Mouse (Mus musculus) spleen, embryonic (tissue): Measurements from ENCODE around the gene Recql5.

Experiments
- CTCF ChIA-PET: fragments of 350-600 bp; sonication (Branson Sonifier 250); formaldehyde crosslinking; loops from one replicate; lab custom pipeline; 2022; lab: Charles Lee

Recql5 gene

DNA sequence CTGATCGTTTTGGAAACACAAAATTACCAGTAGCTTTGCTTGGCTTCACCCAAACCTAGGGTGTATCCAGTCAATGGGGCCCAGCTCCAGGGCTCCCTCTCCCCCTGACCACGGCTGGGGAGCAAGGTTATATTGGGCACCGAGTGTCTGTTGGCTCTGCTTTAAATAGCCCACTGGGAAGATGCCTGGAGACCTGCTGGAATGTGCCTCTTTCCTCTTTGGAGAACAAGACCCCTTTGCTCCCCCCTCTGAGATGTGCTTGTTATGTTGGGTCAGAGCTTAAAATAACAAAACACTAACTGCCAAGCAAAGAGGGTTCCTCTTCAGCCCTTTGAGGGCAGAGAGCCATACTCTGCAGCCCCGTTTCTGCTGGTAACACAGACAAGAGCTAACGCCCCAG is 31.1 kb downstream of the Recql5 start:
- CTCF ChIA-PET: no interaction called here

DNA sequence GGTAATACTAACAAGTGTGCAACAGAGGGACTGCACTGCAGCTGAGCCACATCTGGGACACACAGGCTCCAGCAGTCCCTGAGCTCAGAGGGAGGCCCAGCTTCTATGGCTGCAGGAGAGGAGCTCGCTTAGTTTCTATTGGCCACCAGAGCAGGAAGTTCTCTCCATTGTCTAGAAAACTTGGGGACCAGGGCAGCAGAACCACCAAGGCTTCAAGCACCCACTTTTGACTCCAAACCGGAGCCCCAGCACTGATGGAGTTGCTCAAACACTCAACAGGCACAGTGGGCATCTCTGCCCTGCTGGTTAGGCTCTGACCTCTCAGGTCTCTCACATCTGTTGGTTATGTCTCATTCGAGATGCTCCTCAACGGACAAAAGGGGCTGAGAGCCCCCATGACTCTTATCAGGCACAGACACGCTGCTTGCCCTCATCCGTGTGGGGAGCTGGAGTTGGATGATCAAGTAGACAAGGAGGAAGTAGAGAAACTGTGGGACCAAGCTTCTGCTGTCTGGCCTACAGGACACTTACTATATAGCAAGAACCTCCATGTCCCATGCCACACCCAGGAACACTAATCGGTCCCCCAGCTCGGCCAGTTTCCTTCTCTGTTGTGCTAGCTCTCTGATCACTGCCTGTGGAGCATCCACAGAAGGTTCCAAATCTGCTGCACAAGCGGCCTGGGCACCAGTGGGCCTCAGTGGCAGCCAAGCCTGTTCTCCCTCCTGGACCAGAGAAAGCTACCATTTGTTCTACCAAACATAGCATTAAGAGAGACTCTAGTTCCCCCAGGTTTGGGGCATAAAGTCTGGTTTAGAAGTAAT is 31.7 kb downstream of the Recql5 start:
- CTCF ChIA-PET: no interaction called here

DNA sequence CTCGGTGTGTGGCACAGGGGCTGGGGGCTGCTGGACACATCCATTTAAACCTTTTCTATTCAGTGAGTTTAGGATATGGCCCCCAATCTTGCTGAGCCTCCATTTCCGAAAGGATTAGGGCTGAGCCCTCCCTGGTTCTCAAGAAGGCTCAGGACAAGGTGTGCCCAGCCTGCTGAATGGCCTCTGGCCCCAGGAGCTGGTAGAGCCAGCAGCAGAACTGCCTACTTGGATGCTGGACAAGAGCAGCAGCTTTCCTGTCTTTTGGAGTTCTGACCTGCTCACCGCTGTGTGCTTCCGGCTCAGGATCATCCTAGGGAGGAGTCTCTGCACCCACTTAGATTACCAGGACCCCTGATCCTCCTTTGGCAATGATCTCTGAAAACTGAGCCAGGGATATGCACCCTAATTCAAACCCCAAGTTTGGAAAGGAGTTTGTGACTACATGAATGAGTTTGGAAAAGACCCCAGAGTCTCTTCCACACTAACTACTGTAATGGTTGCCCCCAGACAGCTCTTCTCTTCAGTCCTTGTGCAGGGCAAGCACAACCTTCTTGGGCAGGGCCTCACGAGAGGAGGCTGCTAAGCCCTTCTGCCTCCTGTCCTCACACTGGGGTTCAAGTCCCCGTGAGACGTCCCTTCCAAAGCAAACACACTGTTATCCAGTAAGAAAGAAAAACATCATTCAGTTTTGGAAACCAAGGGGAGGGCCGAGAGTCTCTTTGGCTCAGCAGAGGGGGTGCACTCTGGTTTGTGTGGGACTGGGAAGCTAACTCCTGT is 32.5 kb downstream of the Recql5 start:
- CTCF ChIA-PET: no interaction called here

DNA sequence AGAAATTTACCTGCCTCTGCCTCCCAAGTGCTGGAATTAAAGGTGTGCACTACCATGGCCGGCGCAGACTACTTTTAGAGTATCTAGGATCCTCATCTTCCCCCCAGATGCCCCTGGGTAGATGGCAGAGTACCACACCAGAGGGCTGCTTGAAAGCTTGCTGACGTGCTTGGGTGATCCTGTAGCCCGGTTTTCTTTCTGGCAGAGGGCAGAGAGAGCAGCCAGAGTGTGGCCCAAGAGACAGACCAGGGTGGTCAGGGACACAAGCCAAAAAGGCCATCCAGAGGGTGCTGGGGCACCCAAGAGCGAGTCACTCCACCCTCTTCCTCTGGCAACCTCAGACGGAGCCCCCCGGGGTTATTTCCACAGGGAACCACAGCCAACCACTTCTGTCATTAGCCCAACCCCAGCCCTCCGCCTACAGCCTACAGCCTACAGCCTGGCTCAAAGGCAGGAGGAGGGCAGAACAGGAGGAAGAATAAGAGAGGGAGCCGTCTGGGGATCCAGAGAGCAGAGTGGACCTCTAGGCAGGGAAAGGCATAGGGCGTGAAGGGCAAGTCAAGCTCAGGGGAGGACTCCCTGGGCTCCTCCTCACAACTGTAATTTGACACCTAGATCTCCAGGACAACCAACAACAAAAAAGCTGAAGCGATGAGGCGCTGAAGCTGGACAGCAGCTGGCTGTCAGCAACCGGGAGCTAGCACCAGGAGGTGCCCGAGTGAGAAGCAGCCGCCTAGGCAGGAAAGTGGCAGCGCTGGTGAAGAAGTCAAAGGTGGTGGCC is 33.6 kb downstream of the Recql5 start, which contains the start of gene Smim5:
Gene Smim5 (plus strand): TSS at position 481 of the 781 bp plus-strand sequence.
- CTCF ChIA-PET: no interaction called here

DNA sequence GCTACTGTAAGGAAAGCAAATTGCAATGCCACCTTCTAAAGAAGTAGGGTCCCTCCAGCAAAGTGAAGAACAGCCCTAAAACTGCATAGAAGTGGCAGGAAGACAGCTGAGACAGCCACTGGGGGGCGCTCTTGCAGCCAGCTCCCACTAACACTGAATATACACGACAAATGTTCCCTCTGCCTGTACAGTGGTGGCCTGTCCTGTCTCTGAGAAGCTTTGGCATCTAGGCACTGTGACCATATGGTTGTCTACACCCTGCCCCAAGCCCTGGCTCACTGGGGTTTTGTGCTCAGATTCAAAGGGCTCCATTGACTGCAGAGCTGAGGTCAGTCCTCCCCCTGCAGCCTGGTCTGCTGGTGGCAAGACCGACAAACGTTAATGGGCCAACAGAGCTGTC is 34.4 kb downstream of the Recql5 start:
- CTCF ChIA-PET: no interaction called here

DNA sequence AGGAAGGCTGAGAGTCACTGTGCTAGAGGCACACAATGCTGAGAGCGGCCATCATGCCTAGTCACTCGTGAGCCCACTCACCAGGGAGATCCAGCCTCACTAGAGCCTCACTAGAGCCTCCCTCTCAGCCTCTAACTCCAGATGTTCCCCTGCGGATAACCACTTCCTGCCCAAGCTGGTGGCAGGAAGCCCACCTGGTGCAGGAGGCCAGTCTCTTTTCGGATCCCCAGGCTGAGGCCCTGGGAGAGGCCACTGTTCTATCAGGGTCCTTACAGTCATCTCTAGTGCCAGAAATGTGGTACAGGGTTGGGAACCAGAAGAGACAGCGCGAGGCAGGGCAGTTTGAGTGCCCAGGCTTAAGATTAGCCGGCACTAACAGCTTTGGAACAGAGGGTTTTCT is 34.8 kb downstream of the Recql5 start:
- CTCF ChIA-PET: interaction anchor here (0.6 kb wide), 1 partner anchor 16 kb away, joined by 3 read pairs; no protein-coding TSS in a partner anchor

DNA sequence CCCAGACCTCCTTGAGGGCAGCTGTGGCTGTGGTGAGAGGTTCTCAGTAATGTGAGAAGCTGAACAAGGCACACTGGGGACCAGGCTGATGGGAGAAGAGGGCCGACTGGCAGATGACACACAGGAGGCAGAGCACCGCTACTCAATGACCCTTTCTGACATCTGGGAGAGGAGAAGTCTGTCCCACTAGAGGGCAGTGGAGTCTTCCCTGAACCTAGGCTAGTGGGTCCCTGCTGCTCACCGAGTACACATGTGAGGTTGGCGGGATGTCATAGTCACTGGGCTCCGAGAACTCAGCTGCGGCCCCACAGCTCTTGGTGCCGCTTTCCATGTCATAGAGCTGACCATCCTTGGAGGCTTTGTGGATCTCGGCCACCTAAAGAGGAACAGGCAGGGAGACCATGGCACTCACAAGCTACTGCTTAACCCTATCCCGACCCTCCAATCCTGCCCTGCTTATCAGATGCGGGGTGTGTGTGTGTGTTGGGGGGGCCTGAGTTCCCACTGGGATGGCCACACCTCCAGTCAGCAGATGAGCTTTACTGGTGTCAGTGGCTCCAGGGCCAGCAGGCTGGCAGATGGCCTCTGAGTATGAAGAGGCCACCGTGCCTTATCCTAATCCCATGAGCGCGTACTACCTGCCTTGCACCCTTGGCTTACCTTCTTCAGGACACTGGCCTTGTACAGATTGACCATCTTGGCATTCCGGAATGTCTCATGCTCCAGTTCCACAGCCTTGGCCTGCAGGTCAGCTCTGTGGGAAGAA is 38.3 kb downstream of the Recql5 start:
- CTCF ChIA-PET: interaction anchor here (0.5 to 0.6 kb wide), 2 partner anchors 125 to 1035 kb away, joined by 3 read pairs; no protein-coding TSS in a partner anchor

DNA sequence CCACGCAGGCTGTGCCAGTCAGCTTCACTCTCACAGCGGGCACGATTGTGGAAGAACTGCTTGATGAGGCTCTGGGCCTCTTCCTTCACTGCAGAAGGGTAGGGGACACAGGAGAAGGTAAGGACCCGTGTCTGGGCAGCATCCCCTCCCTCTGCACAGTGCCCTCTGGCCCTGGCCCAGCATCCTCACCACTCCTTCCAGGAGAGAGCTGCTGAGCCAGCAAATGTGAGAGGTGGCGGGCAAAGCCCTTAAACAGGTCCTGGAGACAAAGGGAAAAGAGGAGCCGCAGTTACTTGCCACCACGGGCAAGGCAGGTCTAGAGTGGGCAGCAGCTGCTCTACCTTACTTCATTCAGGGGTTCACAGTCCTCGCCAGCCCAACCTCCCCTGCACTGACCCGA is 40.2 kb downstream of the Recql5 start:
- CTCF ChIA-PET: no interaction called here

DNA sequence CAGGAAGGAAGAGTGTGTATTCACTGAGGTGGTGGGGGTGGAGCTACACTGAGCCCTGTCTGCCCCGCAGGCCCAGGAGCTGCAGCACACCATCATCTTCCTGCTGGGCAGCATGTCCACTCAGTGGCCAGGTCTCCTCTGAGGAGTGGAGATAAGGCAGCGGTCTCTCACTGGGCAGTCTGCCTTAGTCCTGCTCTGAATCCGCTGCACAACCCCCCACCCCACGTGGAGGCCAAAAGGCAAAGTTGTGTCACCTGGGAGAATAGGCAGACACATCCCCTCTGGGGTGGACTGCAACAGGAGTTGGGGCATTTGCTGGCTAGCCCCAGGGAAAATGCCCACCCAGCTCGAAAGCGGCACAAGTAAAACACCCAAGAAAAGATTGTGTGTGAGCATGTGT is 41.1 kb downstream of the Recql5 start:
- CTCF ChIA-PET: no interaction called here

DNA sequence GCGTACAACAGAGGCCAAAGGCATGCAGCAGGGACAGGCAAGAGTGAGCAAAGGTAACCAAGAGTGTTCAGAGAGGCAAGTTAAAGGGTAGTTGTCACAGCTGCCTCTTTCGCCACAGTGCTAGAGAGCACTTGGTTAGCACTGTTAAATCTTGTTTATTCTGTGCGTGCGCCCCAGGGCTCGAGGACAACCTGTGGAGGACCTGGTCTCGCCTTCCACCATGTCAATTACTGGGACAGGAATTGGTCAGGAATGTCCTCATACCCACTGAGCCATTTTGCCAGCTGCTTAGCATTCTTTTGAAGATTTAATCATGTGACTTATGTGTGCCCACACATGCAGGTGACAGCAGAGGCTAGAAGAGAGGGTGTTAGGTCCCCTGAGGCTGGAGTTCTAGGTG is 44.1 kb downstream of the Recql5 start:
- CTCF ChIA-PET: no interaction called here

DNA sequence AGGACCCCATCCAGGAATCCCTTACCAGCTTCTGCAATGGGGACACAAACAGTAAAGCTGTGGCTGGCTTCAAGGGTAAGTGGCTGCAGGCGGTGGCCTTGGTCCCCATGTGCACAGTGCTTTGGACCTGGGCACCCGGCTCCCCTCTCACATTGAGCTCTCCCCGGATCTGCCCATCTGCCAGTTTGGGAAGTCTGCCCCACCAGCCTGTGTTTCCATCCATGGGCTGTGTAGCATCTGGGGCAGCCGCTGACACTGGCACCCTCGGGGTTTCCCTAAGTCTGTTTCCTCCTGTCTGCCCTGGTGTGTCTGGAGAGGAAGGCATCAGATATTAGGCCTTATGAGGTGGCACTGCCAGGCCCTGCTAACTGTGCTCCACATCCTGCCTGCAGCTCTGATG is 45.3 kb downstream of the Recql5 start:
- CTCF ChIA-PET: no interaction called here

DNA sequence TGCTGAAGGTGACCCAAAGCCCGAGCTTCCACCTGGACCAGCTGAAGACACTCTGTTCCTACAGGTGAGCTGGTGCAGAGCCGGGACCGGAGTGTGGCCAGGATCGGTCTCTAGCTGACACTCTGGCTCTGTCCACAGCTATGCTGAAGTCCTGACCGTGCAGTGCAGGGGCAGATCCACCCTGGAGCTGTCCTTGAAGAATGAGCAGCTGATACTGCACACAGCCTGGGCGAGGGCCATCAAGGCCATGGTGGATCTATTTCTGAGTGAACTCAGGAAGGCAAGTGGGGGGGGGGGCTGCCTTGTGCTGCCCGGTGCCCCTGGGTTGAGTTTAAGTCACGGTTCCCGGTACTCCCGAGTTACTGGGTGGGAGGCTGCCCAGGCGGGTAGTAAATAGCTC is 46.8 kb downstream of the Recql5 start:
- CTCF ChIA-PET: no interaction called here

DNA sequence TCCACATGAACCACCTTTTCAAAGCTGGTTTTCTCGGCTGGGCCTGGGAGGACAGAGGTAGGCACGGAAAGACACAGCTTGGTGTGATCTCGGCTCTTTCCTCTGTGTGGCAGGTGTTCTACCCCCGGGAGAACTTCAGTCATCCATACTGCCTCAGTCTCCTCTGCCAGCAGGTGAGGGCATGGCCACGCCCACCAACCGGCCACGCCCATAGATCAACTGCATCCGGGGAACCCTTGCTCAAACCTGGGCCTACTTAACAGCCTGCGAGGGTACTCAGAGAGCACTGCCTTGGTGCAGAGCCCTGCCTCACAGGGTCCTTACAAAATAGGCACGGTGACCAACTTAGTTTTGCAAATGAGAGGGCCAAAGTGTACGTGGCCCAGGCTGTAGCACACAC is 48.0 kb downstream of the Recql5 start:
- CTCF ChIA-PET: no interaction called here

DNA sequence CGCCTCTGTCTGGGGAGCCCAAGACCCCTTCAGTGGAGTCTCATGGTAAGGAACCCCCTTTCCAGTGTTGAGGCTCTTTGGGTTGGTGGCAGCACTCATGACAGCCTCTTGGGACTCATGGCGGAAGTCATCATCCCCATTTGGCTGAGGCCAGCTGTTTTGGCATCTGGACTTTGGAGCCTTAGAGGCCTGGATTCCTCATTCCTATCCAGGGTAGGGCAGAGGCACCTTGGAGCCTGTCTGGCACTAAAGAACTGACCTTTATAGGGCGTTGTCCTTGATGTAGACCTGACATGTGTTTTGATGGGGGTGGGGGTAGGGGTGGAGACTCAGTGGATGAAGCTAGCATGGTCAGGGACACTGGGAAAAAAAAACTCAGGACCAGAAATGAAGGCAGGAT is 48.9 kb downstream of the Recql5 start:
- CTCF ChIA-PET: interaction anchor here (0.6 kb wide), 1 partner anchor 195 kb away, joined by 4 read pairs; no protein-coding TSS in a partner anchor

DNA sequence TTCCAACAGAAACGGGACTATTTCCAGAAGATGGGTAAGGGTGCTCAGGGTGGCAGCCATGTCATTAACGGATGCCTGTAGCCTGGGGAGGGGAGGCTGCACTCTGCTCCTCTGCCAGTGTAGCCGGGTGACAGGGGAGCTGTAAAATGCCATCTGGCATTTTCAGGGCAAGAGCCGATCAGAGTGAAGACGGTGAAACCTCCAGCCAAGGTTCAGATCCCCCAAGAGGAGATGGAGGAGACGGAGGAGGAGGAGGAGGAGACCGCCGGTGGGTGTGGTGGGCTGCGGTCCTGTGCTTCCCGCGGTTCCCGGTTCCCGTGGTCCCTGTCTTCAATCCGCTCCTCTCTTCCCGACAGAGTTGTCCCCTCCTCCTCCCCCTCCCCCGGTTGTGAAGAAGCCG is 50.0 kb downstream of the Recql5 start:
- CTCF ChIA-PET: interaction anchor here (0.6 kb wide), 1 partner anchor 175 kb away, joined by 3 read pairs; the partner anchor contains the start of gene Grb2

DNA sequence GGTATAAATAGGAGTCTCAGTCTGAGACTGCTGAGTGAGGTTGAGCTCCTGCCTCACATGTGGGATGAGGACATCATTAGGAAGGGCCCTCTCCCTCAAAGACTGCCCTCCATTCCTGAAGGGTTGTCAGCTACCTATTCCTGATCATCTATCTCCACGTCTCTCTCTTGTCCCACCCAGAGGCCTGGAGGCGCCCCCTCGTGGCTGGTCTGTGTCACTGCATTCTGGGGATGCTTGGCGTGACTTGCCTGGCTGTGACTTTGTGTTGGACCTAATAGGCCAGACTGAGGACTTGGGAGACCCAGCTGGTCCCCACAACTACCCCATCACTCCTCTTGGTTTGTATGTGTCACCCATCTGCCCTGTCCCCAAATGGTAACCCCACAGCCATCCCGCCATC is 52.3 kb downstream of the Recql5 start:
- CTCF ChIA-PET: interaction anchor here (0.6 to 1.2 kb wide), 2 partner anchors 159 to 363 kb away, joined by 3 read pairs; no protein-coding TSS in a partner anchor

DNA sequence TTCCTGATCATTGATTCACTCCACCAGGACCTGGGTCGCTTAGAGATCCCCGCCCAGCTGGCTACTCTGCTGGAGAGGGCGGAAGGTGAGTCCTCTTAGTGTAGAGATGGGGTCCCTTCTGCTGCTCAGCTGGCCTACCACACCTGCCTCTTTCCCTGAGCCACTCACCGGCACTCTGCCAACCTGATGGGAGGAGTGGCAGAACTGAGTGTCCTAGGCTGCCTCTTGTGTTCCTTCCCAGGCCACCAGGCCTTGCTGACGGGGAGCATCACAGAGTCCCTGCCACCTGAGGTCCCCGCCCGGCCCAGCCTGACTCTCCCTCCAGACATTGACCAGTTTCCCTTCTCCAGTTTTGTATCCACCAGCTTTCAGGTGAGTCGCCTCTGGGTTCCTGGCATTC is 55.2 kb downstream of the Recql5 start:
- CTCF ChIA-PET: no interaction called here

DNA sequence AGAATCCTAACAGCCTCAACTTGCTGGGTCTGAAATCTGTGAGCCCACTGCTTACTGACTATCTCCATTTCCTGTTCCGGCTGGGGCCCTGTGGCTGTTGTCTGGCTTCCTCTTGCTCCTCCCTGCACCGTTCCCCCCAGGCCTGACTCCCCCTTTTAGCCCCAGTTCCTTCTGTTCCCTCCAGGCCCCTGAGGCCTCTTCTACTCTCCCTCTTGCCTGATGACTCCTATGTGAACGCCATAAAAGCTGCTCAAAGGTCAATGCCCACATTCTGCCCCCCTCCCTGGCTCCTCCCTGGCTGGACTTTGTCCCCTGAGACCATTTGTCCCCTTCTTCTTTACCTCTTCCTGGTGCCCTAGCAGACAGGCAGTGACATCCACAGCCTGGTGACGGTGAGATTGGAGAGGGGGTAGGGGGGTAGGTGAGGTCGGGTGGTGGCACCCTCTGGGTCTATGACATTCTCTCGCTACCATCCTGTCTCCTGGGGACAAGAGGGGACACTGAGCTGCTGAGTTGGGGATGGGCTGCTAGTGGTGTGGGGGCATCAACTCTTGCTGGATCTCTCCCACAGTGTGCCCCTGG is 56.0 kb downstream of the Recql5 start:
- CTCF ChIA-PET: no interaction called here

DNA sequence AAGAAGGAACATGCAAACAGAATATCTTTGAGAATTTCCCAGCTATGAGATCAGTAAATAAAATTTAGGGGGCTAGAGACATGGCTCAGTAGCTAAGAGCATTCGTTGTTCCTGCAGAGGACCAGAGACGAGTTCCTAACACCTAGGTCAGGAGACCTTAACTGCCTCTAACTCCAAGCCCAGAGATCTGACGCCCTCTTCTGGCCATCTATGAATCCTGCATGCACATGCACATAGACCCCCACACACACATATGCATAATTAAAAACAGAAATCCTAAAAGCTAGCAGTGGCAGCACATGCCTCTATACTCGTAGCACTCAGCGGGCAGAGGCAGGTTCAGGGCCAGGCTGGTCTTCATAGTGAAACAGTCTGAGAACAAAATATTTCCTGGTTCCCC is 56.8 kb downstream of the Recql5 start:
- CTCF ChIA-PET: no interaction called here

DNA sequence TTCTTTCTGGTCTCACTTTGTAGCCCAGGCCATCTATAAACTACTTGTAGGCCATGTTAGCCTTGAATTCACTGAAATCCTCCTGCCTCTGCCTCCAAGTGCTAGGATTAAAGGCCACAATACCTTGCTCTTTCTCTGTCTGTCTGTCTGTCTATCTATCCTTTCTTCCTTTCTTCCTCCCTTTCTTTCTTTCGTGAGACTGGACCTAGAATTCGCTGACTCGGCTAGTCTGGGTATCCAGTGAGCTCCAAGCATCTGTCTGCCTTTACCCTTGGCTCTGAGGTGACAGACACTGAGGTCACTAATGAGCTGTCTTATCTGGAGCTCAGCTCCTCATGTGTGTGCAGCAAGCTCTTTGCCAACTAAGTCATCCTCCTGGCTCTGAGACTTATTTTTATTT is 57.3 kb downstream of the Recql5 start:
- CTCF ChIA-PET: no interaction called here

DNA sequence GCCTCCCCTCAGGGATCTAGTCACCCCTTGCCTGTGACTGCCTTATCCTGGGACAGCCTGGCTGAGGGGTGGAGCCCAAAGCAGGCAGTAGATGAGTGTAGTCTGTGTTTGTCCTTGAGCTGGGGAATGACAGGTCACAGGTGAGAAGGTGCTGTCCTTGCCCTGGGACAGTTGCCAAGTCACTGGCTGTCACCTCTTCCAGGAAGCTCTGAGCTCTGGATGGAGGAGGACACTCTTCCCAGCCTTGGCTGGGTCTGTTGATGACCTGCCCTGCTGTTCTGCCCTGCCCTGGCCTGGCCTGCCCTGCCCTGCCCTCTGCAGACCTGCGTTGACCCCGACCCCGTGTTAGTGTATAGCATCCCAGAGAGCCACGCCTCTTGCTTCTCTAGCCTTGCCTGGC is 60.8 kb downstream of the Recql5 start:
- CTCF ChIA-PET: no interaction called here
